Mouse (Mus musculus) forebrain, embryonic 10.5 days (tissue): ENCODE measurements around the gene Lrrc56. TPM values are rescaled to one million over a fixed set of nuclear protein-coding genes. Genes with fewer than 3 reads are reported as not detected.
A peak's percentile ranks its signal among the peaks of the same experiment; 100 is the strongest.

Experiments
- DNase-seq: peaks from one replicate; pipeline ENCODE4 v3.0.0-alpha.2; 2017; ENCODE audit warnings: low spot score; ENCODE audit errors: extremely low spot score
- H3K27ac ChIP-seq: fragments of 300-500 bp; sonication (generic); 2 replicates; pipeline ENCODE4 v1.5.1; 2016; ENCODE audit warnings: mild to moderate bottlenecking
- H3K27me3 ChIP-seq: fragments of 300-500 bp; sonication (generic); 2 replicates; pipeline ENCODE4 v1.6.1; 2016; ENCODE audit warnings: mild to moderate bottlenecking; ENCODE audit not compliant: poor library complexity, severe bottlenecking
- H3K36me3 ChIP-seq: fragments of 300-500 bp; sonication (generic); replicated peaks from 2 replicates; pipeline ENCODE4 v1.6.1; 2016; ENCODE audit warnings: mild to moderate bottlenecking, moderate library complexity
- H3K4me1 ChIP-seq: fragments of 300-500 bp; sonication (generic); 2 replicates; pipeline ENCODE4 v1.6.1; 2016
- H3K4me3 ChIP-seq: fragments of 300-500 bp; sonication (generic); 2 replicates; pipeline ENCODE4 v1.5.1; 2016; ENCODE audit warnings: mild to moderate bottlenecking, moderate library complexity
- H3K9me3 ChIP-seq: fragments of 300-500 bp; sonication (generic); 2 replicates; pipeline ENCODE4 v1.6.1; 2016; ENCODE audit warnings: mild to moderate bottlenecking, moderate library complexity
- WGBS: fragments of 180-500 bp; shearing (Covaris S2); methylation state at CpG from one replicate; pipeline ENCODE4 v1.1.7; 2016; 5-methylcytosine and 5-hydroxymethylcytosine counted together
- polyA plus RNA-seq: library from polyadenylated mRNA; unstranded; fragments of >200 nt; fragmentation: Nextera tagmentation; extraction: Ambion mirVana; gene quantifications from 2 replicates; pipeline ENCODE4 v1.2.1, GENCODE M21; 2016

The Lrrc56 gene
- polyA plus RNA-seq, 1 experiment from 2014 or later: 15.5 TPM

DNA sequence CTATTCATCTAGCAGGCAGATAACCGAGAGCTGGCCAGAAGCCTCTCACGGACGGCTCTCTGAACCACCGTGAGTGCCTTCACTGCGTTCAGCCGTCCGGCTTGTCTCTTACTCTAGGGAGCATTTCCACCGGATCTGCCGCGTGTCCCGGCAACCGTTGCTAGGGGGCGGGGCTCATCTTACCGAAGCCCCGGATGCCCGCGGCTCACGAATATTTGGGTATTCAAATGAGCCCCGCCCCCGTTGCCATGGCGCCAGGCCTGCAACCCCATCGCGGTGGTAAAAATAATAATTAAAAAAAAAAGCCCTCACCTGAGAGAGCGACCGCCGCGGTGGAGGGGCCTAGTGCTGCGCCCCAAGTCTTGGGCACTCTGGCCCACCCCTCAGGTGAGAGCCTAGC is 873 bp downstream of the Lrrc56 start:
- Histone ChIP-seq H3K4me1 (peaks cover 51% of the 10 kb centered on the region), H3K27me3 (no peaks in the 10 kb centered on the region), H3K36me3 (peaks cover 38% of the 10 kb centered on the region), H3K27ac (peak overlapping the region; percentile 94), H3K9me3 (no peaks in the 10 kb centered on the region), H3K4me3 (peak overlapping the region; percentile 92)
- peak; percentile 96 for DNase-seq
- WGBS: 0% methylated on average over 28 of the region's 28 CpGs

DNA sequence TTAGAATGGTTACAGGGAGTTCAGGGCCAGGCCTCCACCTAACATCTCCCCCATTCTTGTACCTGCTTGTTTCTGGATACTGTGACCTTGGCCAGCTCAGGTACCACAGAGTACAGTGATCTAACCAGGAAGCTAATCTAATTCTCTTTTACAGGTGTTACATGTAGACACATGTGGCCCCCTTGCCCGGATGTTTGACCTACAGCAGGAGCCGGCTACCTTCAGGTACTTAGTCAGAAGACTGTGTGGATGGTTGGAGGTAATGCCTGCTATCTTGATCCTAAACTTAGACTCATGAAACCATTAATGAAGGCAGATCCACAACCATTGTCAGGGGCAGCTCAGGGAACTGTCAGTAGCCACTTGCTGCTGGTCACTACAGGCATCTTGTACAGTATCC is 1.8 kb downstream of the Lrrc56 start:
- WGBS: 98% methylated on average over 2 of the region's 2 CpGs
- Histone ChIP-seq H3K9me3 (no peaks in the 10 kb centered on the region), H3K36me3 (peaks cover 32% of the 10 kb centered on the region), H3K27me3 (no peaks in the 10 kb centered on the region), H3K4me3 (peak overlapping the region; percentile 92), H3K27ac (peak overlapping the region; percentile 94; the same call in 1 of the 2 replicates), H3K4me1 (peaks cover 51% of the 10 kb centered on the region)
- DNase-seq: no peak

DNA sequence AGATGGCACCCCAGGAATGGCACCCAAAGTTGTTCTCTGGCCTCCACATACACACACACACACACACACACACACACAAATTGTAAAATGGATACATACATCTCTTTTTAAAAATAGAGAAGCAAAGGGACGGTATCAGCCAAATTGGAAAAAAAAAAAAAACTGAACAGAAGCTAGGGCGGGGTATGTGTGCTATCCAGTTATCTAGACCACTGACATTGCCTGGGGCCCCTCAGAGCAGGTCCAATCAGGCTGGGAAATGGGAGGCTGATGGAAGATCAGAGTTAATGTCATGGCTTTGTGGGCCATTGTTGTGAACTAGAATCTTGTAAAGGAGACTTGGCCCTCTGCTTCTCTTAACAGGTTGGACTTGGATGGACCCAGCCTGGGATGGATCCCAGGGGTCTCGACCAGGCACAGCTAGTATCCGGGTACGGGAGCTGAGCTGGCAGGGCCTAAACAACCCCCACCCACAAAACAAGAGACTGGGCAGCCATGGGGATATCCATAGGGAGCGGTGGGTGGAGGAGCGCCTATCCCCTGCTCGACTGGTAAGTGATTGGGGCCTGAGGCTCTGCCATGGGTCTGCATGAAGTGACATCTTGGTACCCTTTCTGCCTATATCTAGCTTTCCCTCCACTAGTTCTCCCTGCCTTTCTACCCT is 2.8 kb downstream of the Lrrc56 start:
- H3K36me3 ChIP-seq: peaks cover 22% of the 10 kb centered on the region
- 93% methylated on average over 8 of the region's 8 CpGs for WGBS
- peaks cover 43% of the 10 kb centered on the region for H3K4me1 ChIP-seq
- 0 out of 2 replicates have a peak overlapping the region, but pooled peaks have one; percentile 12 for H3K27ac ChIP-seq
- no peak overlapping the region for H3K4me3 ChIP-seq
- DNase-seq: no peak
- no peaks in the 10 kb centered on the region for H3K27me3 ChIP-seq
- H3K9me3 ChIP-seq: no peaks in the 10 kb centered on the region

DNA sequence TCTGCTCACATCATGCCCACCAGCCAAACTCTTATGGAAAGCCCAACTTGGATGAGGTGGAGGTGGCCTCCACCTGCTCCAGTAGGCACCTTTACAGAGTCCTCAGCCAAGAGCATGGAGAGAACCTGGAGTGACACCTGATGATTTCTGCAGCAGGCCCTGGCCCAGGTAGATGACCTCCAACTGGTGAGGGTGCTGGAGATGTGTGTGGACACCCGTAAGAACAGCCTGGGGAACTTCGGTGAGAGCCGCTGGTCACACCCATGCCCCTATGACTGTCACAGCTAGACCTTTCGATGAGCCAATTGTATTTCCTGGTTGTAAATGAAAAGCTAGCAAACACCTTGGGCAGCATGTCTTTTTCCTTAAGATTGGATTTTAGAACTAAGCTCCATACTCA is 4.2 kb downstream of the Lrrc56 start:
- Histone ChIP-seq H3K27ac (no peak overlapping the region), H3K9me3 (no peaks in the 10 kb centered on the region), H3K4me1 (peaks cover 30% of the 10 kb centered on the region), H3K27me3 (no peaks in the 10 kb centered on the region), H3K4me3 (no peak overlapping the region), H3K36me3 (peaks cover 13% of the 10 kb centered on the region)
- WGBS: 96% methylated on average over 4 of the region's 4 CpGs
- no peak for DNase-seq

DNA sequence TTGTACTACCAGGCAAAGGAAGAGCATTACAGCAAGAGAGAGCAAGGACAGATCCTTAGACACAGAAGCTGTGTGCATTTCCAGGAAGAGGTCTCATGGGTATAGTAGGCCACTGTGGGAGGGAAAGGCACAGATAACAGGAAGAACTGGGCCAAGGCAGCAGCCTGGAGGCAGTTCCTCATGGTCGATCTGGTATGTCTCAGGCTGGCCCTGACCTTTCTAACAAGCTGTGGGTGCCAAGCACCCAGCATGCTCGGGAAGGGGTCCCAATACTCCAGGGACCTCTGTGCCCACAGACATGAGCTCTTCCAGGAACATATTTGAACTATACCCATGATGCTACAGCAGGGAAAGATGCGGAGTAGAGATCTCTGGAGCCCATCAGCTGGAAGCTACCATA is 10.6 kb downstream of the Lrrc56 start:
- Histone ChIP-seq H3K36me3 (peaks cover 6% of the 10 kb centered on the region; the same call in 1 of the 2 replicates), H3K9me3 (no peaks in the 10 kb centered on the region), H3K4me1 (no peaks in the 10 kb centered on the region; the same call in 1 of the 2 replicates), H3K27me3 (no peaks in the 10 kb centered on the region), H3K4me3 (no peak overlapping the region), H3K27ac (no peak overlapping the region)
- DNase-seq: no peak
- 71% methylated on average over 3 of the region's 3 CpGs for WGBS

DNA sequence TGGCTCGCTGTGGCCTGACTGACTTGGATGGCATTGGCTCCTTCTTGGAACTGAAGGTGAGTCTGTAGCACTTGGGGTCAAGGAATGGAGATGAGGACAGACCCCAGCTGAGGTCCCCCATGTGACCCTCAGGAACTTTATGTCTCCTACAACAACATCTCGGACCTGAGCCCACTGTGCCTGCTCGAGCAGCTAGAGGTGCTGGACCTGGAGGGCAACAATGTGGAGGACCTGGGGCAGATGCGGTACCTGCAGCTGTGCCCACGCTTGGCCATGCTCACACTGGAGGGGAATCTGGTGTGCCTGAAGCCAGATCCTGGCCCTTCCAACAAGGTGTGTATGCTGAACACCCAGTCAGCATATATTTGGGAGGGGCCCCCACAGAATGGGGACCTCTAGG is 11.5 kb downstream of the Lrrc56 start:
- no peak for DNase-seq
- 94% methylated on average over 5 of the region's 5 CpGs for WGBS

DNA sequence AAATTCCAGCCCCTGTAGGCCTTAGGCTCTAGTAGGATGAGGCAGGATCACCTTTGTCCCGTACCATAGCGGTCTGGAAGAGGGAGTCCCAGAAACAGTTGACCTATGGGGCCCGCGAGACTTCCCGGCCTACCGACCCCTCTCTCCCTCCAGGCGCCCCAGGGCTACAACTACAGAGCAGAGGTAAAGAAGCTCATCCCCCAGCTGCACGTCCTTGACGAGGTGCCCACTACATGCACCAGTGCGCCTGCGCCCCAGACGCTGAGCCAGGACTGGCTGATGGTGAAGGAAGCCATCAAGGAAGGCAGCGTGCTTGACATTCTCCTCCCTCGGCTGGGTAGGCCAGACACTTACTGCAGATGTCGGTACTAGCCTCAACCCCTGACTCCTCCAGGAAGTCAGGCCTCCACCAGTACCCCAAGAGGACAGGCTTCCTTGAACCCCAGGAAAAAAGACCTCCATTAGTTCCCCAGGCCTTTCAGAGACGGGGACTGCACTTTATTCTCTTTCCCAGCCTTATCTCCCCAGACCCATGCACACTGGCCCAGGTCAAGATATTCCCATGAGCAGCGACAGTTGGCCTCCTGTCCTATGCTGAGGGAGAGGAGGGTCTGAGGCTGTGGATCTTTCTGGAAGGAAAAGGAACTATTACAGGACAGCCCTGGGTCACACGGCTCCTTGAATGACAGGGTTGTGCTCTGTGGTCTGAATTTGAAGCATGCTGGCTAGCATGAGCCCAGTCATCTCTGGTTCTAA is 12.4 kb downstream of the Lrrc56 start:
- Histone ChIP-seq H3K36me3 (no peaks in the 10 kb centered on the region; the same call in 1 of the 2 replicates), H3K9me3 (no peaks in the 10 kb centered on the region), H3K27me3 (no peaks in the 10 kb centered on the region), H3K27ac (no peak overlapping the region), H3K4me1 (peaks cover 5% of the 10 kb centered on the region), H3K4me3 (no peak overlapping the region)
- 94% methylated on average over 18 of the region's 18 CpGs for WGBS
- no peak for DNase-seq

More for the DNA sequence above, 11.5 kb downstream of the Lrrc56 start:
- H3K27ac ChIP-seq: no peak overlapping the region
- no peaks in the 10 kb centered on the region for H3K9me3 ChIP-seq
- no peaks in the 10 kb centered on the region; the same call in 1 of the 2 replicates for H3K4me1 ChIP-seq
- H3K4me3 ChIP-seq: no peak overlapping the region
- H3K36me3 ChIP-seq: no peaks in the 10 kb centered on the region; the same call in 1 of the 2 replicates
- H3K27me3 ChIP-seq: no peaks in the 10 kb centered on the region

DNA sequence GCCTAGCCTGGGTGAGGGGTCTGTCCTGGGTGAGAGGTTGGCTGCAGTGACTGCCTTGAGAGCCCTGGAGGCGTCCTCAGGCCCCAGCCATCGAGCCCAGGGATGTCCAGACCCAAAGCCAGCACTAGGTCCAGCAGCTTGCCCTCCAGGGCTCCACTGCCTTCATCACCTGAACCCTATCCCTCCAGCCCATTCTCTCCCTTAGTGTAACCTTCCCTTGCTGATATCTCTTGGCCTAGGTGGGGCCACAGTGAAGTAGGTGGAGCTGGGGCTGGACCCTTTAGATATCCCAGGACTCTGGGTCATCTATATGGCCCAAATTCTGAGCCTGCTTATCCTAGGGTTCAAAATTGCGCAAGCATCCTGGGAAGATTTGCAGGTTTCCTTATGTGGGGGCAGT is 15.6 kb downstream of the Lrrc56 start:
- Histone ChIP-seq H3K9me3 (no peaks in the 10 kb centered on the region), H3K27me3 (no peaks in the 10 kb centered on the region), H3K27ac (no peak overlapping the region), H3K4me3 (no peak overlapping the region), H3K36me3 (no peaks in the 10 kb centered on the region), H3K4me1 (peaks cover 22% of the 10 kb centered on the region)
- no peak for DNase-seq
- 76% methylated on average over 3 of the region's 3 CpGs for WGBS

DNA sequence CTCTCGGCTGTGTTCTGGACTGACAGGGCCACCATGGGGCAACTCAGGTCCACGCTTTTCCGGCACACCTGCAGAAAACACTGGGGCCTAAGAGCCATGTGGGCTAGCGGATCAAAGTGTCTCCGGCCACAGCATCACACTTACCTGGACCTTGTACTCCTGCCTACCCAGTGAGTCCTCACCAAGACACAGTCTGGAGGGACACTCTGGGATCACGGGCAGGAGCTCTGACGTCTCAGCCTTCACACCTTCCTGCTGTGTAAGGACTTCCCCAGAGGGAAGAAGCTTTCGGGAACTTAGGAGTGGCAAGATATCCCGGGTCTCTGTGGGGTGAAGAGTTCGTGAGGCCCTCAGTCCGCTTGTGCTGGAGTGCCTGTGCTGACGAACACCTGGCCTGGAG is 16.2 kb downstream of the Lrrc56 start:
- Histone ChIP-seq H3K9me3 (no peaks in the 10 kb centered on the region), H3K27ac (peak overlapping the region; percentile 35), H3K36me3 (no peaks in the 10 kb centered on the region), H3K4me1 (peaks cover 28% of the 10 kb centered on the region), H3K27me3 (no peaks in the 10 kb centered on the region), H3K4me3 (no peak overlapping the region)
- DNase-seq: no peak
- WGBS: 88% methylated on average over 12 of the region's 12 CpGs

DNA sequence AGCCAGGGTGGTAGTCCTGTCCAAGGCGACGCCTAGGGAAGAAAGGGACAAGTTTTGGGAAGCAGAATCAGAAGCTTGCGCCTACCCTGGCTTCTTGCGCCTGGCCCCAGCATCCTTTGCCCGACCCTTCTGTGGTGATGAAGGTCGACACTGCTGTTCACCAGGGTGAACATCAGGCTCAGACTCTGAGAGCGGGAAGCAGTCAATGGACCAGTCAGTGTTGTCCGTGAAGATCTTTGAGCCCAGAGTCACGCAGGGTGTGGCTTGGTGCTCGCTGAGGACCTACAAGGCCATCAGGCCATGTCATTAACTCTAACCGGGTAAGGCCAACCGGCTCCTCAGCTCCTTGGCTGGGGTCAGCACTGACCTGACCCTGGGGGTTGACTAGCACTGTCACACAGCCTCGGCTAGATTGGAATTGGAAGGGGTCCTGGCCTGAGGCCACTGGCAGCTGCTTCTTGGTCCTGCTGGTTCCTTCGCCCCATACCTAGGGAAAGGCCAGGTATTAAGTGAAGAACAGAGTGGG is 16.7 kb downstream of the Lrrc56 start:
- DNase-seq: no peak
- no peak overlapping the region for H3K4me3 ChIP-seq
- H3K4me1 ChIP-seq: peaks cover 30% of the 10 kb centered on the region
- 91% methylated on average over 14 of the region's 14 CpGs for WGBS
- H3K36me3 ChIP-seq: no peaks in the 10 kb centered on the region
- no peaks in the 10 kb centered on the region for H3K27me3 ChIP-seq
- no peaks in the 10 kb centered on the region for H3K9me3 ChIP-seq
- peak overlapping the region; percentile 35 for H3K27ac ChIP-seq

DNA sequence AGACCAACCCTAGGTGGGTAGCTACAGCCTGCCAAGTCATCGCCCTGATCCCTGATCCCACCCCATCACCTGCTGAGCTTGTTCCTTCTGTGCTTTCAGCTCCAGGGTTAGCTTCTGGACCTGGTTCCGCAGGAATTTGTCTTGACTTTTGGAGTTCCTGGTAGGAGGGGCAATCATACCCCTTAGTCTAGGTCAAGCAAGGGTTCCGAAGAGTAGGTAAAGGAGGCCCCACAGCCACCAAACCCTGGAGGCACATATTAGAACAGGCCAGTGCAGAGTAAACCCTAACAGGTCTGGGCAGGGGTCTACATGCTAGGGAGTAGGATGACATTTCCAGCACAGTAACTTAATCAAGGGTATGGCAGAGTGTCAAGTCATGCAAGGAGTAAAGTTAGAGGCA is 19.2 kb downstream of the Lrrc56 start:
- no peaks in the 10 kb centered on the region for H3K27me3 ChIP-seq
- 0 out of 2 replicates have a peak overlapping the region, but pooled peaks have one; percentile 90 for H3K27ac ChIP-seq
- no peaks in the 10 kb centered on the region for H3K9me3 ChIP-seq
- H3K4me1 ChIP-seq: peaks cover 54% of the 10 kb centered on the region
- DNase-seq: no peak
- peaks cover 13% of the 10 kb centered on the region for H3K36me3 ChIP-seq
- no peak overlapping the region; the same call in 1 of the 2 replicates for H3K4me3 ChIP-seq
- 88% methylated on average over 3 of the region's 3 CpGs for WGBS

DNA sequence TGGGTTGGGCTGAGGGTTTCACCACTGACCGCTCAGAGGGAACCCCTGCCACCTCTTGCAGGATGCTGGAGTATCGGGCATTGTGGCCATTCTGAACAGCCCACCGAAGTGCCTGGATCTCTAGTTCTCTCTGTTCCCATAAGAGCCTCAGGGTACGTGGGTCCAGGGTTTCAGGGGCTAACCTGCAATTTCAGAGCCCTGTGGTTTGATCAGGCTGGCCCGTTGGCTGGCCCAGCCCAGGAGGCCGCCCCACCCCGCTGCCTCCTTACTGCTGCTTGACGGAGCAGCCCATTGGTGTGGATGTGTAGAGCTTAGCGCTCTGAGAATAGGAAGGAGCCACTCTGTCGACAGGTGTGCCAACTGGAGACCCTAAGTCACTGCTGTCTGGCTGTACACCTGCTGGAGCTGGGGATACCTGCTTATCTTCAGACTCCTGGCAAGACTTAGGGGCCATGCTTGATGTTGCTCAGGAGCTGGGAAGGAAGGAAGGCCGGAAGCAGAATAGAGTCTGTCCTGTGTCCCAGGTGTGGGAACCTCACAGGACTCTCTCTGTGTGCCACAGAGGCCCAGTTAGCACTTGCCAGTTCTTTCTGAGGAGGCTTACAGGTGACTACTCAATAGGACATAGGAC is 19.8 kb downstream of the Lrrc56 start, which contains the start of gene Lmntd2:
Lmntd2 (minus strand) TSS at position 476 of the 631 bp plus-strand sequence.
- Histone ChIP-seq H3K36me3 (peaks cover 19% of the 10 kb centered on the region), H3K4me3 (peak within 1 kb of the TSS; percentile 84), H3K9me3 (no peaks in the 10 kb centered on the region), H3K27ac (peak within 1 kb of the TSS; percentile 90), H3K27me3 (no peaks in the 10 kb centered on the region), H3K4me1 (peaks cover 60% of the 10 kb centered on the region)
- no peak for DNase-seq
- 93% methylated on average over 11 of the region's 11 CpGs for WGBS
